Comparison of ENCODE assay signal across 17 mouse cellular contexts in genomic region chr19:38690276-38690675, GRCm38 (mm10).
"Had no signal": no experiment of that assay in that cellular context is flagged by ENCODE, and none has a peak within 500 bp of the region (broad histone marks: within the 10 kb centered on the region; RNA-seq: fewer than 3 reads in every experiment).

No protein-coding gene starts in this region.

- DNase-seq: lung, adult 2 months; lung, postnatal 14 days; lung, postnatal 36 days; right cerebral cortex, postnatal 14 days; thymus, adult 2 months; thymus, postnatal 25 days; thymus, postnatal 4 days had no signal

- H3K4me3 ChIP-seq: lung, embryonic 15.5 days; megakaryocyte, embryonic 14.5 days; midbrain, embryonic 13.5 days; midbrain, embryonic 15.5 days; neural tube, embryonic 12.5 days; stomach, embryonic 15.5 days had no signal

- H3K4me2 ChIP-seq: lung, embryonic 15.5 days; midbrain, embryonic 11.5 days; midbrain, embryonic 13.5 days; midbrain, embryonic 15.5 days; neural tube, embryonic 12.5 days; stomach, embryonic 15.5 days had no signal

- H3K36me3 ChIP-seq: lung, embryonic 15.5 days; midbrain, embryonic 13.5 days; midbrain, embryonic 15.5 days; neural tube, embryonic 12.5 days; stomach, embryonic 15.5 days had no signal

- H3K27me3 ChIP-seq: lung, embryonic 15.5 days; midbrain, embryonic 13.5 days; midbrain, embryonic 15.5 days; neural tube, embryonic 12.5 days; stomach, embryonic 15.5 days had no signal

- H3K4me1 ChIP-seq: lung, embryonic 15.5 days; megakaryocyte, embryonic 14.5 days; midbrain, embryonic 13.5 days; midbrain, embryonic 15.5 days; neural tube, embryonic 12.5 days; stomach, embryonic 15.5 days had no signal

- H3K27ac ChIP-seq: lung, embryonic 15.5 days; macrophage; midbrain, embryonic 13.5 days; midbrain, embryonic 15.5 days; neural tube, embryonic 12.5 days; stomach, embryonic 15.5 days; stomach, postnatal 0 days had no signal

- H3K9ac ChIP-seq: lung, embryonic 15.5 days; midbrain, embryonic 13.5 days; midbrain, embryonic 15.5 days; neural tube, embryonic 12.5 days; stomach, embryonic 15.5 days had no signal

- ATAC-seq: lung, postnatal 0 days; midbrain, embryonic 13.5 days; midbrain, embryonic 15.5 days had no signal

- H3K9me3 ChIP-seq: lung, embryonic 15.5 days; megakaryocyte, embryonic 14.5 days; midbrain, embryonic 13.5 days; midbrain, embryonic 15.5 days; neural tube, embryonic 12.5 days; stomach, embryonic 15.5 days had no signal
